Mouse (Mus musculus): ENCODE measurements around the gene Fam13a.

Fam13a gene

GRCm38 (mm10) chr6:59024164-59024724 lies at the start of gene Fam13a:
Gene Fam13a, minus strand, starts transcription at chr6:59024549.
- peak; percentile 86 for DNase-seq

GRCm38 (mm10) chr6:59072096-59073060 lies 48.0 kb upstream of the Fam13a start:
- no peak for DNase-seq

DNA sequence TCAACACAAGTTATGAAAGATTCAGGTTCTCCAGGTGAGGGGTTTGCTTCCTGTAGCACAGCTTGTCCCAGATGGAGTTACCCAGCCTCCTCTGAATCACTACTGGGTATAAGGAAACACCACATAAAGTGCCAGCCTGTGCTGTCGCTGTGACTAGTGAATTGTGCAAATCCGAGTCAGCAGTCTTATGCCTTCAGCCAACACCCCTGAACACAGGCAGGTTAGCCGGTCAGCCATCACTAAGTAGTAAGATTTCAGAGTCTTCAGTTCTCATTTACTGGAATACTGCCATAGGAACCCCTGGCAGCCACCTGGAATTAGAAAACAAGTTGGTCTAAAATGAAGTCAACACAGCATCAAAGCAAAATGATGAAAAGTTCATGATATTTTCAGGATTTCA lies 47.3 kb upstream of the Fam13a start:
- DNase-seq, result no peak

DNA sequence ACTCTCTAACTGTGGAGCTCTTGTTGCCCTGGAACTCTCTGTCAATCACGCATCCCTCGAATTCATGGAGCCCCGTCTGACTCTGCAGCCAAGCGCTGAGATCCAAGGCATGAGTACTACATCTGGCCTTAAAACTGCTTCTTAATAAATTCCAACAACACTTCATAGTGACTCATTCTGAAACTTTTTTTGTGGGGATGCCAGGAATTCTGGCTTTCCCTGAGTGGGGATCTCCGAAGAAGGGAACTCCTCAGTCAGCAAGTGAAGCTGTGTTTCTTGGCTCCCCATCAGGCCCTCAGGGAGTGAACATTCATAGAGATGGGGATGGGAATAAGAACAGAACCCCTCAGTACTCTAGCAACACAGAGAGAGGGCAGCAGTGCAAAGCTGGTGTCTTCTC lies 43.8 kb upstream of the Fam13a start:
- DNase-seq, result no peak

- DNase-seq, result no peak
Measured at GRCm38 (mm10) chr6:59064440-59064839, 40.1 kb upstream of the Fam13a start.

- no peak for DNase-seq
Measured at GRCm38 (mm10) chr6:59053232-59053631, 28.9 kb upstream of the Fam13a start.

GRCm38 (mm10) chr6:59039719-59040118 lies 15.4 kb upstream of the Fam13a start:
- DNase-seq, result no peak

GRCm38 (mm10) chr6:59032748-59033147 lies 8.4 kb upstream of the Fam13a start:
- no peak for DNase-seq

DNA sequence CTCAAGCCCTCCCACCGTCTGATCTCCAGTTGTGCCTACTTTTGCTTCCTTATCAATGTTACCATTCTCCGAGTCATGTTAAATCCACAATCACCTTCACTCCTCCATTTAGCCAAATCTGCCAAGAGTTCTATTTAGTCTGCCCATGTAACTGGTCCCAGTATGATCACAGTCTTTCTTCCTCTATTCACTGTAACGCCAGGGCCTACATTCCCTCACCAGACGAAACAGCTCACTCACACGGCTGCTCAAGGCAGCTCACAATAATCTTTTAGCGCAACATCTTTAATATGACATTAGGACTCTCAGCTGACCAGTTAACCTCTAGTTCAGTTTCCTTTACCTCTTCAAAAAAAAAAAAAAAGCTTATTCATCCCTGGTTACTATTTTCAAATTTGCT lies 7.2 kb upstream of the Fam13a start:
- DNase-seq, result no peak

- no peak for DNase-seq
Measured at GRCm38 (mm10) chr6:59030667-59031066, 6.3 kb upstream of the Fam13a start.

DNA sequence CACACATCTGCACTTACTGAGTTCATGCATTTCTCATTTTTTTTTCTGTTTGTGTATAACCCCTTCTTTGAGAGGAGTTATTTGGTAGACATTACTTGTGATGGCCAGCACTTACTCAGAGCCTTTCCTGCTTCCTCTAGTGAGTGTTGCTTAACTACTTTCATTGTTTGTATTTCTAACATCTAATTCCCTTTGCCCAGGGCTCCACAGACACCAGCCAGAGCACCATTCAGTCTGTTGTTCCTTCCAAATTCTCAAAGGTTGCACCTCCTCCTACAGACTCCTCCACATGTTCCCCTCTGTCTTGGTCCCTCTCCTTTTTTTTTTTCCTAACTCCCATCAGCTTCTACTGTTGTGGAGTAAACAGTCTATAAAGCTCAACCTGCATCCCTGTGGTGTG lies 5.7 kb upstream of the Fam13a start:
- DNase-seq, result no peak

DNA sequence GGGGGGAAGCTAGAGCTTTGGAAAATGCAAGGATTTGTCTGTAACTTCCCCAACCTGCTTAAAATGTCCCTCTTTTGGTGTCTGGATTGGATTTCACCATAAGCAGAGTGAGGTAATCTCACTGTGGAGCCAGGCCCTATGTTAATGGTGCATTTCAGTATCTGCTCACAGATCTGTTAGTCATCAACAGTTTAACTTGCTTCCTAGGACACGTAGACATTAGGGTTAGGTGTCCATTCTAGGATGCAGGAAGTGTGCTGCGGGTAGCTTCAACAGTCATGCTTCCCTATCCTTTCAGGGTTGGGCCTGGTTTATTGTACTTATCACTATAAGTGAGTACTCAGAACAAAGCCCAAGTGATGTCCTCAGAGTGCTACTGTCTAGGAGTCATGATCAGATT lies 4.5 kb upstream of the Fam13a start:
- DNase-seq, result no peak

- DNase-seq, result no peak
Measured at GRCm38 (mm10) chr6:59024806-59025205, 457 bp upstream of the Fam13a start.

DNA sequence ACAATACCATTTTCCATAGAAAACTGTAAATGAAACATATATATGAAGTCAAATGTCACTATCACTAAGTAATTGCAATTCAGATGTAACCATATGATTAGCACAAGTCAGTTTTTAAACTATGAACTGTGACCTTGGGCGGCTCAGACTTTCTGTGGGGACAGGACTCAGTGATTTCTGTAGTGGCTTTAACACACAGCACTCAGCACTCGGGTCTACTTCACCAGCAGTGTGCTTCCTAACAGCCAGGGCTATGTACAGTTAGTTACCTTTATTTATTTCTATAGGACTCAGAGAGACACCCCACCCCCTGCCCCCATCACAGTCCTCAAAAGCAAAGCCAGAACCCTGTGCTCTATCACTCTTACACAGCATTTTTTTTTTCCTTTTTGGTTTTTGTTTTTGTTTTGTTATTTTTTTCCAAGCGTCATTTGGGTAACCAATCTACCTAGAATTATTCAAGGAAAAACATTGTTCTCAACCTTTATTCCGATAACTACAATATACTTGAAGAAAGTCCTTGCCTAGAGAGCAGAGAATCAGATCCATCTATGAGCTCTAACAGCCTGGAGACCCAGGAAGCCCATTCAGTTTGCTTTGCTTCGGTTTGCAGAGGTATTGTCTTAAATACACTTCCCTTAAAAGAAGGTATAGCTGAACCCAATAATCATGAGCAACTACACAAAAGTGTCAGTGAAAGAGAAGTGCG lies 740 bp downstream of the Fam13a start:
- no peak for DNase-seq

- no peak for DNase-seq
Measured at GRCm38 (mm10) chr6:59022621-59023020, 1.7 kb downstream of the Fam13a start.

DNA sequence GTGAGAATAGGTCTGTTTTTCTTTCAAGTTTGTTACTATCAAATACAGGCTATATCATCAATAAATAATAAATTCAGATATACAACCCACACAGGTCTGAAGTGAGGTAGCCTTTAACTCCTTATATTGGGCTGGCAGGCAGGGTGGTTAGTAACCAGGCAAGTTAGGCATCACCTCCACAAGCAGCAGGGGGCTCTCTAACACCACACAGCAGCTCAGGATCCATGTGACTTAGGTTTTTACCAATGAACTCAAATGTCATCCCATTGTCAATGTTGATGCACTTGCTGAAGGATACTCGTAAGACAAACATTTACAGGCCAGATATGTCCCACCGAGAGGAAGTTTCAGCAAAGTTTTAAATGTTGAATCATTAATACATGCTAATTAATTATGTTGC lies 4.0 kb downstream of the Fam13a start:
- no peak for DNase-seq

- no peak for DNase-seq
Measured at GRCm38 (mm10) chr6:59019847-59020246, 4.5 kb downstream of the Fam13a start.

DNA sequence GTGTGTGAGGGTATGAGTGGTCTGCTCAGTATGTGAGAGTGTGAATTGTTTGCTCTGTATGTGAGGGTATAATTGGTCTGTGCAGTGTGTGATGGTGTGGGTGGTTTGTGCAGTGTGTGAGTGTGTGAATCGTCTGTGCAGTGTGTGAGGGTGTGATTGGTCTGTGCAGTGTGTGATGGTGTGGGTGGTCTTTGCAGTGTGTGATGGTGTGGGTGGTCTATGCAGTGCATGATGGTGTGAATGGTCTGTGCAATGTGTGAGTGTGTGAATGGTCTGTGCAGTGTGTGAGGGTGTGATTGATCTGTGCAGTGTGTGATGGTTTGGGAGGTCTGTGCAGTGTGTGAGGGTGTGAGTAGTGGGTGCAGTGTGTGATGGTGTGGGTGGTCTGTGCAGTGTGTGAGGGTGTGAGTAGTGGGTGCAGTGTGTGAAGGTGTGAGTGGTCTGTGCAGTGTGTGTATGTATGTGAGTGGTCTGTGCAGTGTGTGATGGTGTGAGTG lies 8.0 kb downstream of the Fam13a start:
- DNase-seq, result no peak

DNA sequence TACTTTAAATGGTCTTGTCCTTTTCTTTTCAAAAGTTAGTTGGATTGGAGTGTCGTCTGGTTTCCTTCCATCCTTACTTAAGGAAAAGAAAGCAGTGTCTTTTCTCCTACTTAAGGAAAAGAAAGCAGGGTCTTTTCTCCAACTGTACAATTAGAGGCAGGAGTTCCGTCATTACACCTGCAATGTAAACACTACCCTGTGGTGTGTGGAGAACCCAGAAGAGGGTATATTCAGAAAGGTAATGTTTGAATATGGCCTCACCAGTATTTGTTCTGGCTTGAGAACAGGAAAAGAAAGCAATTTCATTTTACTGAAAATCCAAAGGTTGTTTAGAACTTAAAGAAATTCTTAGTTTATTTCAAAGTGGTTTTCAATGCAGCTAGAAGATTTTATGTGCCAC lies 9.6 kb downstream of the Fam13a start:
- no peak for DNase-seq

- no peak for DNase-seq
Measured at GRCm38 (mm10) chr6:59014088-59014759, 10.1 kb downstream of the Fam13a start.

- DNase-seq, result peak; percentile 38
Measured at GRCm38 (mm10) chr6:59010792-59011191, 13.6 kb downstream of the Fam13a start.

DNA sequence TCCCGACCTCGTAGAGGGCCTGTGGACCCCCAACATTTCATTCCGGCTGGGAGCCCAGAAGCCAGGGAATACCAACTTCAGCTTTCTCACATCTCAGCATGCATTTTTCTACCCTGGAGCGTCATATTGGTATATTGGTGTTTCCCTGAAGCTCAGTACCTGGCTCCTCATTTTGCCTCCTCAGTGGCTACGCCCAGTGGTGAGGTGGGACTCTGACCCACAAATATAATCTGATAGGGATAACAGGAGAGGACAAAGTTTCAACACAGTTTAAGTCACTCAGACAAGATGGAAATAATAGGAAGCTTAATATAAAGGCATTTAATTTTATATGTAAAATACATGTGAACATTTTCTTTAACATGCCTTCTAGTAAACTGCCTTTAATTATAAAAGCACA lies 19.7 kb downstream of the Fam13a start:
- DNase-seq, result no peak

DNA sequence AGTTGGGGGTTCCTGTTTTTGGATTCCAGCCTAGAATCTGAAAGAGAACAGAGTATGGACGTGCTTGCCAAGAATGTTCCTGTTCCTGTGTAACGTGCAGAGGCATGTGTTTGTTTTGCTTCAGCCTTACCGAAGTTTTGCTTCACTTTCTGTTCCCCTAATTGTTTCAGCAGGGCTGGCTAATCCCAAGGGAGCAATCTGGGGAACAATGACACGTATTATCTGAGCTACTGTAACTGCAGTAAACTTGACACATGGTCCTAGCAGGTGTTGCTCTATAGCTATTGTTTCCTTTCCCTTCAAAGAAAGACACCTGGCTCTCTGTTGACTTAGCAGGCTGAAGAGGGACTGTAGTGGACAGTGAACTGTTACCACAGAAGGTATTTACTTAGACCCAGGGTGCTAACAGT lies 25.3 kb downstream of the Fam13a start:
- DNase-seq, result no peak
